Mouse (Mus musculus): ENCODE data around the gene Gm11011.
"Not testable (repeated sequence)": the region's sequence is repeated elsewhere in the genome, so short reads cannot be mapped to it uniquely, and the experiment has no call there.

The Gm11011 gene

DNA sequence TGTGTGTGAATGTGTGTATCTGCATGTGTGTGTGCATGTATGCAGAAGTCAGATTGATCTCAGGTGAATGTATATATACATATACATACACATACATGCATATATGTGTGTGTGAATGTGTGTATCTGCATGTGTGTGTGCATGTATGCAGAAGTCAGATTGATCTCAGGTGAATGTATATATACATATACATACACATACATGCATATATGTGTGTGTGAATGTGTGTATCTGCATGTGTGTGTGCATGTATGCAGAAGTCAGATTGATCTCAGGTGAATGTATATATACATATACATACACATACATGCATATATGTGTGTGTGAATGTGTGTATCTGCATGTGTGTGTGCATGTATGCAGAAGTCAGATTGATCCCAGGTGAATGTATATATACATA is at the start of gene Gm11011:
Gene Gm11011 (minus strand): TSS at position 101 of the 400 bp plus-strand sequence.
- DNase-seq (ENCODE audit: low spot score): not testable (repeated sequence)

DNA sequence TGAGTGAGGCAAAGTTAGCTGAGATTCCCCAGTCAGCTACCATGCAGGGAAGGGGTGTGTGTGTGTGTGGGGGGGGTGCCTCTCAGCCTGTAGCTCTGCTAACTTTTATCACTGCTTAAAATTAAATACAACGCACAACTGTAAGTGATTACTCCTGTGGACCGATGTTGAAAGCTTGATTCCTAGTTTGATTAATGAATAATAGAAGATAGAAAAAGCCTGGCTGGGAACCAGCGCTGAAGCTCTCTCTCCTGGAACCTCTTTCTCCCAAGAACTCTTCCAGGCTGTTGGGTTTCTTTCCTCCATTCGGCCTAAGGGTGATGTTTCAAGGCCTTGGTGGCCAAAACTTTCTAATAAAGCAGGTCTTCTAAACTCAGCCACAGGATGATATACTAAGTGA is 48.9 kb upstream of the Gm11011 start:
- no peak for DNase-seq (ENCODE audit: low spot score)

DNA sequence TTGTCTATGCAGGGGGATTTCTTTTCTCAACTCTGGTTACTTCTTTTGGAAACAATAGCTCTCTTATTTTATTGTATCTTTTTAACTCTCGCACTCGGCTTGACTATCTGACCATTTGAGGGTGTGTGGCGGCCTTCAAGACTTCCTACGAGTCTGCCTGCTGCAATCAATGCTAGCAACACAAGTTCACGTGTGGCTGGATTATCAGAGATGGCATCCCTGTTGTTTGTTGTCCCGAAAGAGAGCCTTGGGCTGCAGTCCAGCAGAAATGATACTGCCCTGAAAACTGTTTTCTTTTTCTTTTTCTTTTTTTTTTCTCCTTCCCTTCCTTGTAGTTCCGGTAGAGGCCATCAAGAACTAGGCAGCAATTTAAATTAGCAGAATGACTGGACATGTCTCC is 47.9 kb upstream of the Gm11011 start:
- DNase-seq (ENCODE audit: low spot score): no peak

- no peak for DNase-seq (ENCODE audit: low spot score)
These were observed 47.3 kb upstream of the Gm11011 start for GRCm38 (mm10) chr2:169634619-169635382.

- DNase-seq (ENCODE audit: low spot score): no peak
These were observed 46.1 kb upstream of the Gm11011 start for GRCm38 (mm10) chr2:169633491-169634289.

- no peak for DNase-seq (ENCODE audit: low spot score)
These were observed 45.0 kb upstream of the Gm11011 start, which contains the start of gene Tshz2 for GRCm38 (mm10) chr2:169632338-169633151. Gene Tshz2, plus strand, starts transcription at chr2:169633013.

DNA sequence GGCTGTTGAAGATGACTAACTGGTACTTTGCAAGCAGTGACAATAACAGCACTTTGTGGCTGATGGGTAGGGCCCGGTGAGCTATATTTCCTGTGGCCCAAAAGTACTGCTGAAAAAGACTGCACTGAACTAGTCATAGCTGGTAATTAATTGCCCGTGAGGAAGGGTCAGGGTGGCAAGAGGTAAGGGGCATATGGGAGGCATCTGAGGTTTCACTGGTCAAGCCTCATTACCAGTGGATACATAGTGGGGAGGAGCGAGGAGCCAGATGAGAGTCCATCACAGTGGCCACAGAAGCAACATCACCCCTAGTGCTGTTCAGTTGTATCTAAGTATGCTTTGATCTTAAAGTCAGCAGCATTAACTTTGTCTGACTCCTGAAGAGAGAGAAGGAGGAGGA is 42.5 kb upstream of the Gm11011 start:
- DNase-seq (ENCODE audit: low spot score): no peak

- no peak for DNase-seq (ENCODE audit: low spot score)
These were observed 33.7 kb upstream of the Gm11011 start for GRCm38 (mm10) chr2:169621201-169621710.

- no peak for DNase-seq (ENCODE audit: low spot score)
These were observed 28.5 kb upstream of the Gm11011 start for GRCm38 (mm10) chr2:169615998-169616397.

GRCm38 (mm10) chr2:169614683-169615082 is 27.1 kb upstream of the Gm11011 start:
- no peak for DNase-seq (ENCODE audit: low spot score)

DNA sequence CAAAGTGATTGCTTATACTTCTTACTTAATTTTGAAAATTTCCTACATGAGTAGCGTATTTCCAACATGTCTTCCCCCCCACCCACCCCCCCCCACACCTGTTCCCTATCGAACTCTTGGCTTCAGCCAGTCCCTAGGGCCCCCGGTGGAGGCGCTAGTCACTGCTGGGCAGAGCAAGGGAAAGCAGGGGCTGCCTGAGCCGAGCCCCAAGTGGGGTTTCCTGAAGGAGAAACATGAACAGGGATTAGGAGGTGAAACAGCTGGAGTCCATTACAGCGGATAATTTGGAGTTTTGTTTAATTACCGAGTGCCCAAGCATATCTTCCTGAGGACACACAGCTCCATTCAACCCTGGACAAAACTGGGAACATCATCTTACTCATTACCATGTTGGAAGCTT is 24.0 kb upstream of the Gm11011 start:
- no peak for DNase-seq (ENCODE audit: low spot score)

DNA sequence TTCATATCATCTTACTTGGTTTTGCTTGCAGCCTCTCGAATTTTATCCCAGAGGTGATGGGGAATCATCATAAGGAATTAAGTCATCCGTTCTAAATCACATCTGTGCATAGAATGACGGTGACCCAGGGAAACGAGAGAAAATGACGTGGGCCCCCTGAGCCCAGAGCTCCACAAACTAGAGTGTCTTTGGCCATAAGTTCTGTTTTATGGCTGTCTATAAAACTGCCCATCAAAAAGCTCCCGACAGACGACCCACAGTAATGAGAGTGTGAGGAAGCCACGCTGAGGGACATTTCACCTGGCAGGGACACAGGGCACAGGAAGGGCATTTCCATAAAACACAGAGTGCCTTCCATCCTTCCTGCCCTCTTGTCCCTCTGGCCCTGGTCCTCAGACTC is 23.3 kb upstream of the Gm11011 start:
- no peak for DNase-seq (ENCODE audit: low spot score)

DNA sequence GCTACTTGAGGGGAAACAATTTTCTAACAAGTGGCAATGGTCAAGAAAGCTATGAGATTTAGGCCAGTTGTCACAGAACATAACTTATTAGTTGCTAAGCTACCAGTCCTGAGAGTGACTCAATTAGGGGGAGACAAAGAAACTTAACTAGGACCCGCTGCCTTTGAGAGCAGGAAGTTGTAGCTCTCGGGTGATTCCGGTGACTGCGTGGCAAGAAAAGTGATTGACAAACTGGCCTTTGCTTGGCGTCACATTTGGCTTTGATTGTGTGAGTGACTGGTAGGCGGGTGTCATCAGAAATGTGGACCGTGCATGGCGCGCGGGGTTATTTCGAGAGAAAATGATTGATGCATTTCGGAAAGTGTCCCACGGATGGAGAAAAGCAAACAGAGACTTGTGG is 22.4 kb upstream of the Gm11011 start:
- DNase-seq (ENCODE audit: low spot score): no peak

GRCm38 (mm10) chr2:169607787-169608186 is 20.2 kb upstream of the Gm11011 start:
- DNase-seq (ENCODE audit: low spot score): no peak

GRCm38 (mm10) chr2:169606901-169607678 is 19.5 kb upstream of the Gm11011 start:
- no peak for DNase-seq (ENCODE audit: low spot score)

- peak; percentile 78 for DNase-seq (ENCODE audit: low spot score)
These were observed 12.6 kb upstream of the Gm11011 start for GRCm38 (mm10) chr2:169600163-169600562.

DNA sequence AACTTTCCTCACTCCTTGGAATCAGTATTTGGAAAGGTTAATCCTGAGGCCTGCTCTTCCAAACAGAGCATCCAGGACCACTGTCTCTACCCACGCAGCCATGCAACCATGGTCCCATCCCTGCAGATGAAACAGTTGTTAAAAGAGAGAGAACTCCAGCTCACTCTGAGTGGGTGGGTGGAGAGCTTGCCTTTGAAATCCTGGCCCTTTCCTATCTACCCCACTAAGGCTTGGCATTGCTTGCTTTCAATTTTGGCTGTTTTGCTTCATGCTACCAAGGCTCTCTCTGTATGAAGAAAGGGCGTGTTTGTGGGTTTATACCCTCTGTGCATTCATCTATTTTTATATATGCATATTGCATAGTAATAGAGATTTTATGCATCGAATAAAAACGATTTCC is 12.0 kb upstream of the Gm11011 start:
- DNase-seq (ENCODE audit: low spot score): no peak

- no peak for DNase-seq (ENCODE audit: low spot score)
These were observed 10.4 kb upstream of the Gm11011 start for GRCm38 (mm10) chr2:169597971-169598370.

DNA sequence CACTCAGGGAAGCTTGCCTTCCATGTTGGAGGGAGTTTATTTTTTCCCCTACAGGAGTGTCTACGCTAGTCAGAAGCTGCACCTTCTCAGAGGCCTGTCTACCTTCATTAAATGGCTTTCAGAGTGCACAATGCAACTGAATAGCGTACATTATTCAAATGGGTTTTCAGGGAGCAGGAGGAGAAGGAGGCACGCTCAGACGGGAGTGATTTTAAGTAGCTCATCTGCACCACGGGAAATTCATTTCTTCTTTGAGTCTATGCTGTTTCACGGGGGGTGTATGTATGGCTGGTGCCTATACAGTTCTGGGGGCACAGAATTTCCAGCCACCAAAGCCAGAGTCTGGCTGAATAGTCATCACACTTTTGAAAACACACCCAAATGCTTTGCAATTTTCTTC is 9.8 kb upstream of the Gm11011 start:
- DNase-seq (ENCODE audit: low spot score): no peak

GRCm38 (mm10) chr2:169593742-169594141 is 6.2 kb upstream of the Gm11011 start:
- no peak for DNase-seq (ENCODE audit: low spot score)

GRCm38 (mm10) chr2:169590412-169590811 is 2.9 kb upstream of the Gm11011 start:
- DNase-seq (ENCODE audit: low spot score): no peak
